Mouse (Mus musculus) cerebellum, adult 9-10 months (tissue): Measurements from ENCODE around the gene Nlrp10.

Experiments
- DNase-seq: peaks from one replicate; pipeline ENCODE4 v3.0.0; 2022

Nlrp10 gene

DNA sequence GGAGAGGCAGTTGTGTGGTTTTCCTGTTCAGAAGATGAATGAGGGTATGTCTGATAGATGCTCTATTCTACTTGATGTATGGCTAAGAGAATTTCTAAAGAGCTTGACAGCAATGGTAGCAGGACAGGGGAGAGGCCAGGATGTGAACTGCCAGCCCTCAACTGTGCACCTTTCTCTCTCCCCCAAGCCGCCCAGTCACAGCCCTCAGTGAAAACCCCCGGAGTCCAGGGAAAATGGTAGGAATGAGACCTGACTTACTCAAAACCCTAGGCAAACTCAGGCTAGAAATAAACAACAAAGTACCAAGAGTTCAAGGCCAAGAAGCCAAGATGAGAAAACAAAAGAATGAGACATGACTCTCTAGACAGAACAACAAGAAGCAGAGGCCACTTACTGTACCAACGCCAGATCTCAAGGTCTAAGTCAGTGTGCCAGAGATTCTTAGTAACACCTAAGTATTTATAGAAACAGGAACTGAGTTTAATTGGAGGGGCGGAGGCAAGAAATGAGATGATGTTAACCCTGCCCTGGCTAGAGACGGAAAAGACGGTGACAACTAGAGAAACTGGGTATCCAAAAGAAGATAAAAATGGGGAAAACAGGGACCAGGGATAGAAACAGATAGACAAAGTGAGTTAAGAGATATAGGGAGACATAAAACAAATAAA is at the start of gene Nlrp10:
TSS of gene Nlrp10 (minus strand) at position 453 of the 668 bp plus-strand sequence.
- no peak for DNase-seq

DNA sequence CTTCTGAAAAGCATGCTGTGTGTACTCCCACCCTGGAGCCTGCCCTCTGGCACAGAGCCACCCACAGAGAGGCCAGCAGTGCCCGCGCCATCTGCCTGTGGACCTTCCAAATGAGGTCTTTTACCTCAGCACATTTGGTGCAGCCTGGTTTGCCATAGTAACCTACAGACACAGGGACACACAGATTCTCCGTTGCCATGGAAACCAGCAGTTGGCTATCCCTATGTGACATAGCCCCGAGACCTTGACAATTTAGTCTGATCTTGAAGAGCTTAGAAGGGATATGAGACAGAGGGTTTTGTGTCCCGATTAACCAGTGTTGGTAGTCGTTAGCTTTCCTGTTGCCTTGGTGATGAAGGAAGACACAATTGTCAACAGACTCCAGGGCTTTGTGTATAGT is 42.3 kb upstream of the Nlrp10 start:
- DNase-seq, result peak; percentile 79

DNA sequence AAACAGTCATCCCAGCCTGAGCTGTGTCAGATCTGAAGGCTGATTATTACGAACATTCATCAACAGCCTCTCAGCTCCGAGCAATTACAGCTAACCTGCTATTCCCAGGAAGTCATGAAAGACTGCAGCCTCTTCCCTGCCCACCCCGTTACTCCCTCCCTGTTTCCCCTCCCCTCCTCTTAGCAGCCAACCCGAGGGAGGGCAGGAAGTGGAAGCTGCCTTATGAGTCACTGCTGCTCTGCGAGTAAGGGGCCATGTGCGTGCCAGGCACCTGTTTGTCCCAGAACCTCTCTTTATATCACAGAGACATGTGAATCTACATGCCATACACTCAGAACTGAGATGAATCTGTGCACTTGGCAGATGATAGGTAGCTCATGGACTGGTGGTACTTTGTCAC is 38.2 kb upstream of the Nlrp10 start:
- no peak for DNase-seq

DNA sequence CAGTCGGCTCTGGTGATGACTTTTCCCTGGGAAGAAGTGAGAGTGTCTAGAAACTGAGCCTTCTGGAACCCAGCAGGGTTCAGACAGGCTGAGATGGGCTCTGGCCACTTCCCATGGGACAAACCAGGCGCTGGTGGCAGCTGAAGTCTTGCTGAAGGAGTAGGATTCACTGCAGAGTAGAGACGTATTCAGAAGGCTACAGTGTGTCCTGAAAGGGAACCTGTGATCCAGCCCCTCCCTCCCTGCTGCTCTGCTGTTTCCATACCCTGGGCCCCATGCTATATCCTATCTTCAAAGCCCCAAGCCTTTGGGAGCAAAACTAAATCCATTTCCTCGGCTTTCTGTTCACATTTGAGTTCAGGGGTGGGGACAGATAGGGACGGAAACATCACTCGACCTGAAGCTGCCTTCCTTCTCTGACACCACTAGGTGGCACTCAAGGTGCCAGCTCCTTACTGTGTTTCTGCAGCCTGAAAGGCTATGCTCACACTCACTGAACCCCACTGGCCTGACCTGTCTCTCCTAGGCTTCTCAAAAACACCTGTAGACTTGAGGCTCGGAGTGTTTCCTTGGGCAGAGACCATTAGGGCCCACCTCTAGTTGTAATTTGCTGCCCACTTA is 36.9 kb upstream of the Nlrp10 start:
- DNase-seq, result peak; percentile 84

DNA sequence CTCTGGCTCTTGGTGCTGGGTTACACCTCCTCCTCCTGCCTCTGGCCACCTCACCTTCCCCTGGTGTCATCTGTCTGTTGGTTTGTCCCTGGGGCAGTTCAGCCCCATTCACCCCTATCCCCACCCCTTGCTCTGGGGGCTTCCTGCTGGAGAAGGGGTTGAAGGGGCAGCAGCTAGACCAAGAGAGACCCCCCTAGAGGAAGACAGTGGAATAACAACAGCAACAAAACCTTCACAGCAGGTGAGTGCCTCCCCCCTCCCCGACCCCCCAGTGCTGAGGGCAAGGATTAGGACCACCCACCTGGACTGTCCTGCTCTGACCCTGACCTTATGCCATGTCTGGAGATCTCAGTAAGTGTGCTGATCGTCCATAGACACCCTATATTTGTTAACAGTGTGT is 36.0 kb upstream of the Nlrp10 start:
- no peak for DNase-seq

DNA sequence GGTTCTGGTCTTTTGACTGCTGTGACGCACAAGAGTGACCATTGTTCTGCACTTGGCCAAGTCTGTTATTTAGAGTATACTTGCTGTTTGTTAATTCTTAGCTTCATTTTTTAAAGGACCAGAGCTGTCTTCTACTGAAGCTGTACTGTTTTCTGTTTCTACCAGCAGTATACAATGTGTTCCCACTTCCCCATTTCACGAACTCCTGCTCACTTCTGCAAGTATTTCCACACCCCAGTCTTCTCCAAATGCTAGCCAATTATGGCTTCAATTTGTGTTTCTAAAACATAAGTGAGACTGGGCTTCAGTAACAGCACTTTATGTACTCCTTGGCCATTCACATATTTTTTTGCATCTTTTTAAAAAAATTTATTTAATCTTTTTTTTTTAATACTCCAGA is 27.8 kb upstream of the Nlrp10 start:
- no peak for DNase-seq

DNA sequence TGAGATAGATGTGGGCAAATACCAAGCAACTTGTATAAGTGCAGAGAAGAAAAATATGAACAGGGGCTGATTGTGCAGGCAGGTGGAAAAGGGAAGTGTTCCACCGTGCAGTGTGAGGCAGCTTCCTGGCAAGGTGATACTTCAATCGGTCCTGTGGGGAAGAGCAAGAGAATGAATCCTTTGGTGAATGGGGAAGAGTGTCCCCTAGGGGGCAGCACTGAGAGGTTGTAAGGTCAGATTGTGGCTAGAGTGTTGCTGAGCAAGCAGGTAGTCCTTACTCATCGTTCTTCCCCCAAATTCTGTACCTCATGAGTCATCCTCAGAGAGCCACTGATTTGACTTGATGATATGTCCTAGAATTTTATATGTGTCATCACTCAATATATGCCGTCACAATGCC is 24.2 kb upstream of the Nlrp10 start:
- DNase-seq, result no peak

DNA sequence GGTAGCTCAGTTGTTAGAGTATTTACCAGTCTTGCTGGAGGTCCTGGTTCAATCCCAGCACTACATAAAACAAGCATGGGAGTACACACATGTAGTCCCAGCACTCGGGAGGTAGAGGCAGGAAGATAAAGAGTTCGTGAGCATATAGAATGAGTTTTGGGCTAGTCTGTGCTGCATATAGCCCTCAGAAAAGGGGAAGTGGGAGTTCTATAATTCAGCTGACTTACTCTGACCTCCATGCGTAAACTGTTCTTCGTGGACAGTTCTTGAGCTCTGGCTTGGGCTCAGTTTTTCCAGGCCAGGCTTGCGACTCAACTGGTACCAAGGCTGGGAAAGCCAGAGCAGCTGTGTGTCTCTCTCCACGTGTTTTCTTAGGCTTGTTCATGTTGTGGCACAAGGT is 22.8 kb upstream of the Nlrp10 start:
- DNase-seq, result no peak

DNA sequence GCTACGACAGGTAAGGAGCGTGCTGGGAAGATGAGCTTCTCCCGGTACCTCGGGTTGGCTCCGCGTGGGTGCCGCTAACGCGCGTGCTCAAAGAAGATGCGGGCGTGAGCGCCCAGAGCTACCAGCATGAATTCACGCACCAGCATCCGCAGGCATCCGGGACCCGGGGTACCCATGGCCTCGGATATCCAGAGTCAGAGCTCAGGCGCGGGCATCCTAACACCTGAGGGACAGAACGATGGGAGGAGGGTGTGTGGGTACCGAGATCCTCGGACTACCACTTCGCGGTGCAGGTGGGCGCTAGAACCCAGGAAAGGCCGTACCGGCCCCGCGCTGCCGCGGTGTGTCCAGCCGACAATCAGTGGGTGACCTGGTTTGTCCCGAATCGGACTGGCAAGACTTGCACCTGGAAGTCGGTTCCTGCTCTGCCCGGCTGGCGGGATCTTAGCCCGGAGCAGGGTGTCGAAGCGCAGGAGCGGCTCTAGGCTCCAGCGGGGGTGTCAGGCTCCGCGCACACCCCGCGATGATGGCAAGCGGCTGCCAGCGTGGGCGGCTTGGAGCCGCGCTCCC is 20.9 kb upstream of the Nlrp10 start:
- DNase-seq, result peak; percentile 56

DNA sequence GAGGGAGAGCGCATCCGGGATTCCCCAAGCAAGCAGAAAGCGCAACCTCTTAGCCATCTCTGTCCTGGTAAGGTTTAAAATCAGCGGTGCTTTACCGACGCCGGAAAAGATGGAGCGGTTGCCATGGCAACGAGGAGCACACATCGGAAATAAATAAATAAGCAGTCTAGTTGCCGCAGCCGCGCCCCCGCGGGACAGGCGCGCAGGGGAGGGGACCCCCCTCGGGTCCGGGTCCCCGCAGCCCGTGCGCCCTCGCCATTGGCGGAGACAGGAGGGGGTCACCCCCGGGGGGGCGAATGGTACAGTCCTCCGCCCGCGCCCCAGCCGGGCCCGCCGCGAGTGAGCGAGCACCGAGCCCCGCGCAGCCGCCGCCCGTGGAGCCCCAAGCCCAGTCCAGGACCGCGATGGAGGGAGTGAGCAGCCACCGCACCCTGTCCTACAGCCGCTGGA is 20.4 kb upstream of the Nlrp10 start, which contains the start of gene Tub:
TSS of gene Tub (plus strand) at position 27 of the 450 bp plus-strand sequence.
- DNase-seq, result peak; percentile 77

DNA sequence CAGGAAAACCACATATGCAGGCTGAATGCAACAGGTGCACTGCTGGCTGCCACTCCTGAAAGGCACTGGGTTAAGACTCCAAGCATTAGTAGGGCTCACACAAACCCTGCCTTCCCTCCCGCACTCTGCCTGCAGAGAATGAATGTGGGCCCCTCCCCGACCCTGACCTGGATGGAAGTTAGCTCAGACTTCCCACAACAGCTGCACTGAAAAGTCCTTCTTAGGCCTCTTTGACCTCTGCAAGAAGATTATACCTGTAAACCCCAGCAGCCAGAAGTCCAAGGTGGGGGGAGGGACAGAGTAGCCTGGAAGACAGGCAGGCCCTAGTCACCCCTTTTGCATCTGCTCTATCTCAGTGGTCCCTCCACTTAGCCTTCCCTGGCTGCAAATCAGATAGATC is 19.3 kb upstream of the Nlrp10 start:
- no peak for DNase-seq

DNA sequence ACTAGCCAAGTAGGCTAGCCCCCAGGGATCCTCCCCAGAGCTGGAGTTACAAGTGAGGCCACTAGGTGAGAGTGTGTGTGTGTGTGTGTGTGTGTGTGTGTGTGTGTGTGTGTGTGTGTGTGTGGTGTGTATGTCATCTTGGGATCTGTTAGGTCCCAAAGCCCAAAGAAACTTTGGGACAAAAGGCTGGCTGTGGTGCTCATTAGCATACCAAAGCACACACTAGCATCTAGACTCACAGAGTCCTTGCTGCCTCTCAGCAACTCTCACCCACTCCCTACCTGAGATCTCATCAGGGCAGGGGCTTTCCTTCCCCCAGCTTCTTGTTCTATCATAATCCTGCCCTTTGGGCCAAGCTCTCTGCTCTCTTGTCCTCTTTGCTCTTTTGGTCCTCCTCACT is 18.6 kb upstream of the Nlrp10 start:
- DNase-seq, result no peak

DNA sequence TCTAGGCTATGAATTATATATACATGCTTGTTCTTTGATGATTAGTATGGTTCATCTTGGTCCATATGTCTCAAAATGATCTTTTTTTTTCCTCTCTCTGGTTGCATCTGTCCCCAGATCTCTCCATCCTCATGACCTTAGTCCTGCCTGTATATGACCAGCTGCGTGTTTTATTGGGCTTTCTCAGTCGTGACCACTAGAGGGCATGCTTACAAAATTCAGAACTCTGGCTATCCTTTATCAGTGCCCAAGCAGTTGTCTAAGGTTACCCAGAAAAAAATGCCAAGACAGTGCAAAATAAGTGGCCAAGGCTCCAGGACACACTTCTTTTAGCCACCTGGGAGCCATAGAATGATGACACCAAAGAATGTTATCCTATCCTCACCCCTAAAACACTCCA is 14.0 kb upstream of the Nlrp10 start:
- DNase-seq, result peak; percentile 75

DNA sequence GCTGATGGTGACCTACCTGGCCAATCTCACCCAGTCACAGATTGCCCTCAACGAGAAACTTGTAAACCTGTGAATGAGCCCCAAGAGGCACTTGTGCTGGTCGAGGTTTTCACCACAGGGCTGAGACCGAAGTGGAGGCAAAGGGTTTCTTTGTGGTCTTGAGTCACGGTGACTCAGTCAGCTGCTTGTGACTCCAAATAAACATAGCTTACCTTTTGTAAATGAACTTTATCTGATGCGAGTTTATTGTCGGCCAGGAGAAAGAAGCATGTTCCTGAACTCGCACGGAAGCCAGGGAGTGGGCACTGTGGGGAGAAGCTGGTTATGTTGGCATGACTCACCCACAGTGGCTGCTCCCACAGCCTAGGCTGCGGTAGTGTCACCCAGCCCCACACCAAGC is 11.5 kb upstream of the Nlrp10 start:
- DNase-seq, result no peak

DNA sequence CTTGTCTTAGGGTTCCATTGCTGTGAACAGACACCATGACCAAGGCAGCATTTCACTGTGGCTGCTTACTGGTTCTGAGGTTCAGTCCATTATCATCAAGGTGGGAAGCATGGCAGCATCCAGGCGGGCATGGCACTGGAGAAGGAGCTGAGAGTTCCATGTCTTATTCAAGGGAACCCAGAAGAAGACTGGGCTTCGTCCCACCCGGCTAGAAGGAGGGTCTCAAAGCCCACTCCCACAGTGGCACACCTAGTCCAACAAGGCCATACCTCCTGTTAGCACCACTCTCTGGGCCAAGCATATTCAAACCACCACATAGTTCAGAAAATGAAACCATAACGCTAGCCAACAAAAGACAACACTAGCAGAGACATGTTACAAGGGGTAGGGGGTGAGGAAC is 6.6 kb upstream of the Nlrp10 start:
- no peak for DNase-seq

DNA sequence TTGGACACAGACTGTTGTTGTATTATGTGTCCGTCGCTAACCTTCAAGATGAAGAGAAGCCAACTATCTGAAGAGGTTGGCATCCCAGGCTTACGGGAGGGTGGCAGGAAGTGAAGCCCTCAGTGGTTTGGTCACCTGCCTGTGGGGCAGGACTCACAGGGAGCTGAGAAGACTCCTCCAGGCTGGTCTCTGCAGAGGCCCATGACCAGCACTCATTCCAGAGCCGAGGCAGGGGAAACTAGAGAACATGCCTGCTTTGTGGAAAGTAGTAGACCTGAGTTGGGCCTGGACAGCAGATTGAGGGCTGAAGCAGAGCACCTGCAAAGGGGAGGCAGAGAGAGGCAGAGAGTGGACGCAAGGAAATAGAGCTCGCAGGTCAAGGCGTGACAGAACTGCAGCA is 5.4 kb upstream of the Nlrp10 start:
- DNase-seq, result no peak

DNA sequence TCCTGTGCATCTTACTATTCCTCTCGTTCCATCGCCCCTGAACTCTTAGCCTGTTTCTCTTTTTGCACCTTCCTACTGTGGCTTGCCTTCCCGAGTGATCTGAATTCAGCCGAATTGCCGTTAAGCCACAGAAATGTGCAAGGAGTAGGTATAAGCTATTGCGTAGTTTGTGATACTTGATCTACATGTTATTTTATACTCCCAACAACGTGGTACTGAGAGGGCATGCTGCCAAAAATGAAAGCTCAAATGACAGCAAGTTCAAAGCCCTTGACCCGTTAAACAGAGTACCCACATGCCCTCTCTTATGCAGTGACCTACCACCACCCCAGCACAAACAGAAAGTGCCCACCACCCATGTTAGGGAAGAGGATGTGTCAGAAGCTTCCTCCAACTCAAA is 4.9 kb upstream of the Nlrp10 start:
- no peak for DNase-seq

DNA sequence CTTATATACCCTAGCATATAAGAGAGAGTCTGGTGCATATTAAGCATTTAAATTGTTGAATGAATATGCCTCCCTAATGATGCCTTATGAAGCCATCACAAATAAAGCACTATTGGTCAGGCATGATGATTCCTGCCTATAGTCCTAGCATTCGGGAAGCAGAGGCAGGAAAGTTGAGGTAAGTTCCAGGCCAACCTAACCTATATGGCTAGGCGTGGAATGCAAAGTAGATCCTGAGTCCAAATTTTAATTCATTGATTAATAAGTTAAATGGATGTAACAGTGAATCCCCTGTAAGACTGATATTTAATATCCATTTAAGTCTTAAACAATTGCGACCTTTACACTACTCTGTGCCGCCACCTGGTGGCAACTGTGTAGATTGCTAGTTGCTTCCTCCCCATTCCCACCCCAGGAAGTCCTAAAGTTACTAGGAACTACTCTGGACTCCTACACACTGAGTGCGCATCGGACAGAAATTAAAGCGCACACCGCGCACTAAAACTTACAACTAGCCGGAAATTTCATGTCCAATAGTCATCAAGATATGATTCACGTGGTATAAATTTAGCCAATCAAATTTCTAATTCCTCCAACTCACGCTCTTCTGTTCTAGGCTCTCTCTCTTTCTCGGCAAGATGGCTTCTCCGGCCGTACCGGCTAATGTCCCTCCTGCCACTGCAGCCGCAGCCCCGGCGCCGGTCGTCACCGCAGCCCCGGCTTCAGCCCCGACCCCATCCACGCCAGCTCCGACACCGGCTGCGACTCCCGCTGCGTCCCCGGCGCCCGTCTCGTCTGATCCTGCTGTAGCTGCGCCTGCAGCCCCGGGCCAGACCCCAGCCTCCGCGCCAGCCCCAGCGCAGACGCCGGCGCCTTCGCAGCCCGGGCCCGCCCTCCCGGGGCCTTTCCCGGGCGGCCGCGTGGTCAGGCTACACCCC is 4.1 kb upstream of the Nlrp10 start, which contains the start of gene Eif3f:
TSS of gene Eif3f (plus strand) at position 624 of the 938 bp plus-strand sequence.
- peak; percentile 99 for DNase-seq

DNA sequence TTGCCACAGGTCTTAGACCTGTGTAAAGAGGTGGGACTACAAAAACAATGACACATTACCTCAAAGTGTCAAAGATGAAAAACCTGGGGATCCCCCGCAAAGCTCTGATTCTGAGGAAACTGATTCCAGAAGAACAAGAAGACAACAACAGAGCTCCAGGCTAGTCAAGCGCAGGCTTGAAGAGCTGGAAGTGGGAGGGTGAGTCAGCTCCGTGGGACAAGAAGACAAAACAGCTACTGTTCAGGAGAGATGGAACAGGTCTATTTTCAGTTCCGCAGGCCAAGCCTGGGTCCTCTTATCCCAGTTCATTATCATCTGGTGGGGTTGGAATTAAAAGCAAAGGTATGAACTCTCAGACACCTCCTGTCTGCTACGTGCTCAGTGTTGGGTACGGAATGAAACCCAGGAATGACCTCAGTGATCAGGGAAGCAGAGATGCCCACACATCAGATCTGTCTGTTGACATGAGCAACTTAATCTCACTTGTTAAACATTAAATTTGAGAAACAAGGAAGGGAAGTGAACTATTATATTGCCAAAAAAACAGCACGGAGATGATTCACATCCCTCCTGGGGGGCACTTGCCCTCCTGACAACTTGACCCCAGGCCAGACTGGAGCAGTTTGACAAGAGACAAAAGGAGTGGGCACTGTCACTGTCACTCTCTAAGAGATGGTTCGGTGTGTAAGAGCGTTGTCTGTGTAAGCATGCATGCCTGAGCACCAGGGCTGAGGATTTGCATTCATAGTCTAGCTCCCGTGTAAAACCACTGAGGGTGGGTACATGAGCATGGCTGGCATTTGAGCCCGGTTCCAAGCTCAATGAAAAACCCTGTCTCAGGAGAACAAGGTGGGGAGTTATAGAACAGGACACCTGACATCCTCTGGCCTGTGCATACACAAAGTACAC is 1.4 kb downstream of the Nlrp10 start:
- no peak for DNase-seq

DNA sequence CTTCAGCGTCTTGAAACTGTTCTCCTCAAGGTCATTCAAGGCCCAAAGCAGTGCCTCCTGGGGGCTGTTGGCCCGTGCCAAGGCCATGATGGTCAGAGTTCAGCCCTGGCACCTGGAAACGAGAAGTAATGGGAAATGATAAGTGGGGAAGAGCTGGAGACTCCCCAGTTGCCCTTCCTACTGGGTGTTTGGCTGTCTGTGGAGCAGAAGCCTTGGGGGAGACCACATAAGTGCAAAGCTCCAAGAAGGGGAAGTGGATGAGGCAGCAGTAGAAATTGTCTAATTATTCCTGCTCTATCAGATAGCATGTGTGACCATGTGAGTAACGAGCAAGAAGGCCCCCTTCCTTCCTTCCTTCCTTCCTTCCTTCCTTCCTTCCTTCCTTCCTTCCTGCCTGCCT is 2.9 kb downstream of the Nlrp10 start:
- DNase-seq, result no peak

DNA sequence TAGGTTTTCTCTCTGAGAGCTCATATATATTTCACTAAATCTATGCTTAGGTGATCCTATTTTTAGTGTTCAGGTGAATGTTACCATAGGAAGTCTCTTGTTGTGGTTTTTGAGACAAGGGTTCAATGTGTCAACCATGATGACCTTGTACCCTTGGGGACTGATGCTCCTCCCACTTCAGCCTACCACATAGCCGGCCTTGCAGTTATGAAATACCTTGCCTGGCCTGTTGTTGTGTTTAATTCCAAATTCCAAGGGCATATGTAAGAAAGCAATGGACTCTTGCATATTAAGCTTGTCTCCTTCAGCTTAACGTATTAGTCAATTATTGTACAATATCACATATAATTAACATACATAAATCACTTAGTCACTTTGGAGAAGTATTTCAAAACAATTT is 26.0 kb downstream of the Nlrp10 start:
- no peak for DNase-seq

DNA sequence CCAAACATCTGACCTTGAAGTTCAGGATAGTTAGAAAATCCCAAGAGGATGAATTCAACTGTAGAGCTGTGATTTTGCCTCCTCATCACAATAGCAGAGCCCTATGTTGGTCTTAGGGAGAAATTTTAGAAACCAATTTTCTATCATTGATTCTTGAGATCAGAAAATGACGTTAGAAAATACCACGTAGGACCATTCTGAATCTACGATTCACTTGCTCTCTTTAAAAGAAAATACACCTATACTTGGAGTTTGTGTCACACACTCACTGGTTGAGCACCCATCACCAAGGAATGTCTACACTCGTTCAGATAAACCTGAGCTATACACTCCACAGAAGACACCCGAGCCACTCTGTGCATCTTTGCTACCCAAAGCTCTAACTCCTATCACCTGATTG is 35.7 kb downstream of the Nlrp10 start, which contains the start of gene Olfr519:
TSS of gene Olfr519 (minus strand) at position 101 of the 400 bp plus-strand sequence.
- DNase-seq, result no peak
